Mouse (Mus musculus) thymus, adult 2 months (tissue): ENCODE measurements at regions not wholly inside any gene's neighbourhood (a gene's known extent, or its start where the extent isn't known, plus 50 kb on each side); places are given as distances from the start of the nearest gene placed in this dataset.

Experiments used
- CTCF ChIP-seq: fragments of 200-500 bp; IDR thresholded peaks from 2 replicates; pipeline ENCODE4 v1.5.1; 2012; ENCODE audit warnings: mild to moderate bottlenecking, control low read depth, low read length, moderate library complexity, borderline replicate concordance; ENCODE audit not compliant: control insufficient read depth, poor library complexity, insufficient read depth; ENCODE audit errors: extremely low read depth
- POLR2A ChIP-seq: fragments of 200-500 bp; IDR thresholded peaks from 2 replicates; pipeline ENCODE4 v1.6.1; 2012; ENCODE audit warnings: mild to moderate bottlenecking, low read length, control low read depth, moderate library complexity; ENCODE audit not compliant: control insufficient read depth, poor library complexity, insufficient read depth; ENCODE audit errors: extremely low read depth

DNA sequence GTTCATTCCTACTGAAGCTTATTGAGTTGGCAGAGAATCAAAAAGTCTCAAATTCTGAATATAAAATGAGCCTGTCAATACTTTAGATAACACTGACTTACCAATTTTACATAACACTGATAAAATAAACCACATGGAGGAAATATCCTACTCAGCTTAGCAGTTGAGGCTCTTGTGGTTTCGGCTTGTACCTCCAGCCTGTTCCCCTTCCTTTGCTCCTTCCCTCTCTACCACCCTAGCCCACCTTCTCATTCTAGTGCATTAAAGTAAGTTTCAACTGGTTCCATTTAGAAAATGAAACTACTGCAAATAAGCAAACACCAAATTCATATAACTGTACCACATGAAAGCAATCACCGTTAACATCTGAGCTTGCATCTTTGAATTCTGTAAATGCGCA, 53.2 kb upstream of the Zfp827 start:
- TF ChIP-seq POLR2A (no peak), CTCF (no peak)
